Mouse (Mus musculus) thymus, postnatal 0 days (tissue): ENCODE results near the gene Cep41. TPM values are rescaled to one million over a fixed set of nuclear protein-coding genes. Genes with fewer than 3 reads are reported as not detected.

Experiments
- DNase-seq: peaks from one replicate; pipeline ENCODE4 v3.0.0-alpha.2; 2015; ENCODE audit warnings: low spot score
- polyA plus RNA-seq: library from polyadenylated mRNA; unstranded; fragments of >200 nt; fragmentation: Nextera tagmentation; extraction: Ambion mirVana; gene quantifications from 2 replicates; pipeline ENCODE4 v1.2.1, GENCODE M21; 2015

Cep41 gene
- polyA plus RNA-seq, 1 experiment from 2014 or later: 14.1 TPM

DNA sequence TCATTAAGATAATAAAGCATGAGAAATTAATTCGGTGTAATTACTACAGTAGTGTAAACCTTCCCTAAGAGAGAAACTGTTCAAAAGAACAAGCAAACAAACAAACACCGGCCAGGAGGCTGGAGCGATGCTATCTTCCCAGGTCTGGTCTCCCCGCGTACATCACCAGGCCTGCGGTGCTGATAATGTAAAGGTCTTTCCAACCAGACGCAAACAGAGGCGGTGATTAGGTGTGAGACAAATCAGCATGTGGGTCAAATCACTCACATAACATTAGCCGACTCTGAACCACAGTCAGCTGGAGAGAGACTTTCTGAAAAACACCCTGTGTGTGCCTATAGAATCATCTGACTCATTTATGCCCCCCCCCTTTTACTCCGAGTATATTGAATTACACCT lies 17.8 kb upstream of the Cep41 start:
- DNase-seq: no peak

DNA sequence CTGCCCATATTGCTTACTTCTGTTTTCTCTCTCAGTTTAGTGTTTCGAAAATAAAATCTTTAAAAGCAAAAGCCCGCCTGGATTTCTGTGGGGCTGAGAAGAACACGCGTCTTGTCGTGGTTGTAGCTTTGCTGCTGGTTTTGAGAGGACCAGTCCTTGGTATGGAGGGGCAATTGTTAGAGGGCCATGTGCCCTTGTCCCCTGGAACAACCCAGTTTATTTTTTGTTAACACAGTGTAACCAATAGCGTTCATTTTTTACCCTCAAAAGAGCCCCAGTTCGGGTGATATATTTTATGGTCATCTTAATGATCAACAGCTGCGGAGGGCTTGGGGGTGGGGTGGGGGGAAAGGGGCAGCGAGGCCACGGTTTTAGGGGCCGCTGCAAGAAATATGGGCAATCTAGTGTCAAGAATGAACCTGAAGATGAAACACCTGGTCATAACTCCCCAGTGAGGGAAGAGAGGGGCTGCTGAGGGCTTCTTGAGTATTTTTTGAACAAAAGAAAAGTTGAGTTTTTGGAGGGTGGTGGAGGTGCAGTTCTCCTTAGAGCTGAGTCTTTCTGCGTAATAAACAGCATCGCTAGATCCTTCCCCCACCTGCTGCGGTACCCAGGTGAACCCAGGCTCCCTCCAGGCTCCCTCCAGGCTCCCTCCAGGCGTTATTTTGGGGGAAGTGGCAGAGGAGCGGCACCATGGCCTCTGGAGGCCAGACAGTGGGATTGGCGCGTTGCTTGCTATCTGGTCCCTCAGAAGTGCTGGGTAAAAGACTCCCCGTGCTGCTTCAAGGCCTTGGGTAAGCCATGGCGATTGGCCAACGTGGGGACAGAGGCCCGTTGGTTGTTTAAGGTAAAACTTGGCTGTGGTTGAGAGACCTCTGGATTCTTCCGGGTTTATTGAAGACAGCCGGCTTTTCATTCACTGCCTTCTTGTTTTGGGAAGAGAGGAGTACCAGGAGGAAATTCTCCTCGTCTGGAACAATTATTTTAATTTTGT lies 17.1 kb upstream of the Cep41 start:
- DNase-seq: no peak

DNA sequence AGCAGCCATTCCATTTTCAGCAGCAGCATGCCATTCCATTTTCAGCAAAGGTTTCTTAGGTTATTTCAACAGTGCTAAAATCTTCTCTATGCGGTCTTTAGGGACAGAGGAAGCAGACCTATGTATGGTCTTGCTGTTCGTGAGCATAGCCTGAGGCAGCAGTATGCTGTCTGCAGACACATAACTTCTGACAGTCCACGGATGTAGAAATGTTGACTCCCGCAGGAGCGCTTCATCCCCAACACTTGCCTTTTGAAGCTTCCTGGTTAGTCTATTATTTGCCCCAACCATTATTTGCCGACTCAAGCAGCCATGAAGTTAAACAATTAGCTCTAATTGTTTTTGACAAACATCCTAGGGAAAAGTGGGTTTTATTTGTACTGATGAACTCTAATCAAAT lies 15.6 kb upstream of the Cep41 start:
- DNase-seq: no peak

DNA sequence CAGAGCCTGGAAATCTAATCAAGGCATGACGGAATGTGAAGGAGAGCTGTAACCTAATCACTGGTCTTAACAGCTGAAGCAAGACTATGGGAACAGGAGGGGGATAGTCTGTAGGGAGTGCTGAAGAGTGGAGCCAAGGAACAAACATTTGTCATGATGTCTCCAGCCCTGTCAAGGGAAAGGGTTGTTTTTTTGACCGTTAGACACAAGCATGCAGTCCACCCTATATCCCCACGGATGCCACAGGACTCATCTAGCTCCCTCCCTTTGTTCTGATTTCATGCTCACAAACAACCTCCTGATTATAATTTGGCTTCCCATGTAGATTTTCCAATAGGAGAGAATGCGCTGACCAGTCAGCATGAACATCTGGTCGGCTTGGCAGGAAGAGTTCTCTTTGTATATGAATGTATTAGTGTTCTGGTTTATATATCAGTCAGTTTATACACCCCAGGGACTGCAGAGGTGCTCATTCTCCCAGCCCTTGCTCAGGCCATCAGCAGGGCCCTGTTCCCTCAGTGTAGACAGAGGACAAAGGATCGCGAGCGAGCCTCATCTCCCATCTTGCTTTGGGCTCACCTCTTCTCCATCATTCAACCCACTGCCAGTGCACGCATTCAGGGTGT lies 10.5 kb upstream of the Cep41 start:
- no peak for DNase-seq

DNA sequence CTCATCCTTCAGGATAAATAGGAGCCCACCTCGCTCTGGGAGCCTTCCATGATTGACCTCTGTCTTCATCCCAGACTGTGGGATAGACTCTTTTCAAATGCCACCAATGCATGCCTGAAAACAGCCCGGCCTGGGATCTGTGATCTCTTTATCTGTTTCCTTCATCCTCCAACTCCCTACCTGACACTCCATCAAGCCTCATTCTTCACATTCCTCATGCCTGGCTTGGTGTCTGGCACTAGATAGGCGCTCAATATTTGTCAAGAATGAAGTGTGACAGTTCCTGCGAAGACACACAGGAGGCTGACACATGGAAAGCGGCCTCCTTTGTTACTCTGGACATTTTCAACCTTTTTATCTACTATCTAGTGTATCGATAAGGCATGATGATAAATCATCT lies 9.9 kb upstream of the Cep41 start:
- no peak for DNase-seq

DNA sequence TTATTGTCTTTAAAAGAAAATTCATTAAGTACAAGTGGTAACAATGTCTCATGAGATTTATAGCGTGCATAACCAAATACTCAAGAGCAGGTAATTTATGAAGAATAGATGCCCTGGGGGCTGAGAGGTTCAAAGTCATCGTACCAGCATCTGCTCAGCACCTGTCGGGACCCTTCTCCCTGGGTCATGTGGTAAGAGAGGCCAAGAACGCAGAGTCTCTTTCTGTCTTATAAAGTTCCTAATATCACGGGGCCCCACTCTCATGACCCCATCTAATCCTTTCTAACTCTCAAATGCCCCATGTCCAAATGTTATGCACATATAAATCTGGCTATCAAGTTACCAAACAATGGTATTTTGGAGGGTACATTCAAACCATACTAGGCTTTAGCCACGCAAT lies 9.3 kb upstream of the Cep41 start:
- DNase-seq: no peak

DNA sequence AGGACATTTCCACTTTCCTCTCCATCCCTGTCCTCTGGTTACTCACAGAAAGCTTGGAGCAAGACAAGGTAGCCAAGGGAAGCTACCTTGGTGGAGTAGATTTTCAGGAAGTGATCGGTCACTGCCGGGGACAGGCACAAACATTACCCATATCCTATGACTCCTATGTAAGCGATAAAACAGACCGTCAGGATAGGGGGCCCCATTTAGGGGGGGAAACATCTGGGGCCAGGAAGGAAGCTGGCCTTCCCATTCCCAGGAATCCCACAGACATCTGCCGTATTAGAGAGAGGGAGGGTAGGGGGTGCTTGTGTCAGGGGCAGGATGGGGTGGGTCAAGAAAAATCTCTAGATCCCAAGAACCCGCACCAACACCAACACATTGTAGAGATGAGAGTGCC lies 6.6 kb upstream of the Cep41 start:
- DNase-seq: no peak

DNA sequence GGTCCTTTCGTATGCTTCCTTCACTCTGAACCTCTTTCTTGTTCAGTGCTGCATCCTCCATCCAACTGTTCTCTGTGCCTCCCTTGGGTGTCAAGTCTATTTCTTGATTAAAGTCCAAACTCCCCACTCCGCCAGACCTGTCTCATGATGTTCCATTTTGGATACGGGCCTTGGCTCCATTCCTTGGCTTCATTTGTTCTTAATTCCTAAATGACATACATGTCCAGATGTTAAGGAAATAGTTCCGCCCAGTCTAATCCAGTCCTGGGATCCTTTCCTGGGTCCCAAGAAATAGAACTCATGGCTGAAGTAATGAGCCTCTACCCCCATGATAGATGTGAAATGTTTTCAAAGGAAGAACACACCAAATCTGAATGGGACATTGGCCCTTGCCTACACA lies 4.5 kb upstream of the Cep41 start:
- no peak for DNase-seq

DNA sequence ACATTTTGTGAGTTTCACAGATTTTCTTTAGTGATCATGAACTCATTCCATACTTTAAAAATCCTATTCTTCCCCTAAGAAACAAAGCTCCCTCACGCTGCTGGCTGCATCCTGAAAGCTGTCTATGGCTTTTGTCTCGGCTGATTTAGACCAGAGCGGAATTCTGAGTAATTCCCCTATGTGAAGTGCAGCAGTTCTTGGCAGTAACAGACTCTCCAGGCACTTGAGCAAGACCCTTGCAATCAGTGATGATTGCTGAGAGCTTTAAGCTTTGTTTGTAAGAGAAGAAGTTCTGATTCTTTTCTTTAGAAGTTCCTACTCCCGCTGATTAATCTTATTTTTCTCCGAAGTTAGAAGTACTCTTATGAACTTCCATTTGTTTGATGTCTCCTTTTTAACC lies 3.9 kb upstream of the Cep41 start:
- DNase-seq: no peak

DNA sequence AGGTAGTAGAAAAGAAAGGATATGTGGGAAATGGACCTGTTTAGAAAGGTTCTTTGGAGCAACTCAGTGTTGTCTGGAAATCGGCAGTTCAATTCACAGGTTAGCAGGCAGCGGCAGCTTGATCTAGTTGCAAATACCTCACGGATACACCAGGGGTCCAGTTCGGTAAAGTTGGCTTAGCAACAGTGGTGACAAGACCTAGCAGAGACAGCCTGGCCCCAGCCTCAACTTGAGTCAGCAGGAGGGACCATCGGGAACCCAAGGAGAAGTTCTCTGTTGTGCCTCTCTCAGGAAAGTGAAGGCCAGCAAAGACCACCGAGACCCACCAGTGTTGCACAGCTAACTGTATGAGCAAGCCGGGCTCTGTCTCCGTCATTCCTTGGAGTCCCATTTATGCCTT lies 1.6 kb upstream of the Cep41 start:
- no peak for DNase-seq

DNA sequence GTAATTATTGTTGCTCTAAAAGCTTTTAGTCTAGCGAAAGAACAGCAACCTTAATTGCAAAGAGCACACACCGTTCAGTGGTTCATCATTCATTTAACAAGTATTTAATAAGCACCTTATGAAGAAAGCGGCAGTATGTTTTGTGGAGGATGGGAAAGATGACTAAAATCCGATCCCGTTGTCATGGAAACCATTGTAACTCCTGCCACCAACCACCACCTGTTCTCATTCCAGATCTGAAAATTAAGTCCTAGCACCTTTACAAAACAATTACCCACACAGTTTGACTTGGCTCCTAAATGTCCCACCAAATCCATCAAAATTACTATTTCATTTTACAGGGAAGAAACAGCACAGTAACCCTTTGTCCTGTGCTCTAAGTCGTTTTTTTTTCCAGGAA lies 660 bp upstream of the Cep41 start:
- no peak for DNase-seq

DNA sequence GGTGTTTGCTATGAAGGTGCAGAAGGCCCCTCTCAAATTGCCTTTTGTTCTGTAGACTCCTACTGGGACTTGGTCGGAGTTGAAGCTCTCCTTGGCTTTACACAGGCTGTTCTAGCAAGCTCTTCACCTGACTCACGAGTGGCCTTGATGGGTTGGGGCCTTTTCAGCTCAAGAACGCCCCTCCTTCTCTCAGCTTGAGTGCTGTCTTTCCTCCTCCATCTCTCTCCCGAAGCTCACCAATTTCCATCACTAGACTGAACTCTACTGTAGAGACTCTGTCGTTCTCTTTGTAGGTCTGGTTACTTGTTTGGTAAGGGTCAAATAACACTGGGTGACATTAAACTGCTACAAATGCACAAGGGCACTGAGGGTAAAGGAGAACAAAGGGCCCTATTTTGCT lies 723 bp downstream of the Cep41 start:
- DNase-seq: no peak

DNA sequence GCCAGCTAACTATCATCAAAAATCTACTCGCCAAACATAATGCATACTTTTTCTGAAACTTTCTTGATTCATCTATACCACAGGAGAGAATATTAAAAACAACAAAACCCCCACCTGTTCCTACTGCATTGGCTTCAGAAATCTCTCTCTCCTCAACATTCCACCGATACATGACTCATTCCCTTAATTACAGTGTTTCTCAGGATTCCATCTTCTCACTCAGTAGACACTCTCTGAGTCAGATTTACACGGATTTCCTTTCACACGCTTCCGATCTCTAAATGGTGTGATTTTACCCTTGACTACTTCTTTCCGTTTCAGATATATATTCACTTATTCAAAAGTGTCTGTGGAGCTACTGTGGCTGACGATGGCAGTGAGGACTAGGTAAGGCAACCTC lies 6.4 kb downstream of the Cep41 start:
- DNase-seq: no peak

DNA sequence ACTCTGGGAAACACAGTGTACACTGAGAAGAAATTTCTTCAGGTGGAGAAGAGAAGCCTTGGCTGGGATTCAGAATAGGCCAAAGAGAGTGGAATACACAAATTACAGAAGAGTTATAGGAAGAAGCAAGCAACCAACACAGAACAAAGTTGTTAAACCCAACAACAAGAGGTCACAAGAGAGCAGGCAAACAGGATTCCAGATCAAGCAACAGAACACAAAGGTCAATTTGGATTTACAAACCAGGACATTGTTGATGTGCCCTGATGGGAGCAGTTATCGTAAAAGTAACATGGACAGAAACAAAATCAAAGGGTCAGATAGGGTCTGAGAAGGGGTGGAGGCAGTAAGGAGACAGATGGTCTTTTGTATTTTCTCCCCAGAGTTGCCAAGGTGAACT lies 9.0 kb downstream of the Cep41 start:
- DNase-seq: no peak

DNA sequence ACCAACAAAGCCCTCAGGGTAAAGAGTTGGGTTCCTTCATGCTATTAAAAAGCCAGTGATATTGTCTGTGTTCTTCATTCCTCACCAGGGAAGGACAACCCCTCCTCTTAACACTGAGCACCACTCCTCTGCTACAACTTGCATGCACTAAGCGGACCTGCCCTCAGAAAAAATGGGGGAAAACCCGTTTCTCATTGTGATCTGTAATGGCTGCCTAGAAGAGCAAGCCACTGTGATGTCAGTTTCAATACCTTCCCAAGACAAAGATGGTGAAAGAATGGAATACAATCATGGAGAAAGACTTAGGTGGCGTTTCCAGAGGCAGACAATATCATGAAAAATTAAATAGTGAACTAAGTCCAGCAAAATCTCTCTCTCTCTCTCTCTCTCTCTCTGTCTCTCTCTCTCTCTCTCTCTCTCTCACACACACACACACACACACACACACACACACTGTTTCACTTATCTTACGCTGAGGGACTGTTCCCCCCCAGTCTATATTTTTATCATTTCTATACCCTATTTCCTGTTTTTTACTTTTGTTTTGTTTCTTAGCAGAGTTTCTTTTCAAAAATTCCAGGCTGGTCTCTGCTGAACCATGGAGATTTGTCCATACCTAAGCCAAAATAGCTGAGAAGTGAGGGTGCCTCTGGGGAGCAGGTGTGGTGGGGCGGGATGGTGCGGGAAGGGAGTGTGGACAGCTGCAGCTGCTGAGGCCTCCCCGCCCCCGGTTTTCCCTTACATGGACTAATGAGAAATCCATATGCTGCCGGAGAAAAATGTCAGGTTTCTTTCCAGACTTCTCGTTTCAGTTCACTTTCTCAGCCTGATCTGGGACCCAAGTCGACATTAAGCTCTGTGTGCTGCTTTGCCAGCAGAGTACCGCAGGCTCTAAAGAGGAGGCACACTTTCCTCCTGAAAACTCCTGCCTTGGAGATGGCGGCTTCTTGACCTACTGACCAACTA lies 11.3 kb downstream of the Cep41 start:
- no peak for DNase-seq

DNA sequence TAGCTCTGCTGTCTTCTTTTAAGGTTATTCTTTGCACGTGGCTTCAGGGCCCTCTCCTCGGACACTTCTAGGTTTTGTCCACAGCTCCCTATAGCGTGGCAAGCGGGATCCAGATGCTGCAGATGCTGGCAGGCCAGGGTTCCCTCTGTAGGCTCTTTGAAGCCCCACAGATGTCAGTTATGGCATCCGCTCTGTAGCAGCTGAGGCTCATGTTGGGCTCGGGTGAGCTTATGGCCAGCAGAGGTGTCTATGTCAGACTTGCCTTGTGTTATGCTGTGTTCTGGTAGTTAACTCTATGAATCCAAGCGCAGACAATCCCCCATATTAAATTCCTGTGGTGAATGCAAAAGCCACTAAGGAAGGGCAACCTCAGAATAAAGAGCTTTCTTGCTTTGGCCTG lies 13.1 kb downstream of the Cep41 start:
- no peak for DNase-seq

DNA sequence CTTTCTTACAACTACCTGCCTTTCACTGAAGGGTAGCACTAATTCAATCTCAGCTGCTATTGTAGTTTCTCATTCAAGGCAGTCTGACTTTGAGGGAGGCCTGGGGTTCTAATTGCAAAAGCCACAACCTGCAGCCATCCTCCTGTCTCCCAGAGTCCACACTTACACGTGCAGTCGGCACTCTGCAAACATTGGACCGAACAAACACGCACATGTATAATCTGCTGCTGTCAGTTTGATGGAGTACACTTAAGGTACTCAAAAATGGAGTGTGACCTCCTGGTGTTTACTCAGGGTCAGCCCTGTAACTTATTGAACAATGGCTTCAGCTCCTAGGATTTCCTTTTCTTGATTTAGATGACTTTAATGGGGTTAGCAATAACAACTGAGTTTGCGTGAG lies 14.0 kb downstream of the Cep41 start:
- no peak for DNase-seq

DNA sequence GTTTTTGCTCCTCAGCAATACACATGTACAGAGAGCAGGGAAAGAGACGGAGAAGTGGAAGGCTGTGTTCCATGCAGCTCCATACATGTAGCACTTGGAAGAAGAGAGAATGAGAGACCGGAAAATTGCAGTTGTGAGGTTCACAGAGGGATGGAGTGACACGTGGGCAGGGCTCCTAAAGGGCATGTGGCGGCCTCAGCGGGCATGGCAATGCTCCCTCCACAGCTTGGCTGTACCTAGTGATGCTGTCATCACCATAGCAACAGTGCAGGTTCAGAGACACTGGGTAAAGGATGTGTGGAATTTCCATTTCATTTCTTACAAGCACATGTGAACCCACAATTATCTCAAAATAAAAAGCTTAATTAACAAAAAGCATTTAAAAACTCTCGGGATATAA lies 15.1 kb downstream of the Cep41 start:
- DNase-seq: no peak

DNA sequence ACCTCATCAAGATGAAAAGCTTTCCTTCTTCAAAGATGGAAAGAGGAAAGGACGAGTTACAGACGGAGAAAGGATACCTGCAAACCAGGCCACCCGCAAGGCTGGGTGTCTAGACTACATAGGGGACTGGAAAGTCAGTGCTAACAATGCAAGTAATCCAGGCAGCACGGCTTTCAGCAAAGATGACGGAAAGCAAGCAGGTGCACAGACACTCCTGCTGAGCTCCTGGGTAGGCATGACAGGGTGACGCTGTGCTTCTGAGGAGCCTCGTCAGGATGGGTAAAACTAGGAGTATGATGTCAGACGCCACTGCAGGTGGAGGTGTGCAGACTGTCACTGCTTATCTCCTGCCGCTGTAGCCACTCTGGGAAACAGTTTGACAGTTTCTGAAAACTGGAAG lies 16.0 kb downstream of the Cep41 start:
- DNase-seq: no peak

DNA sequence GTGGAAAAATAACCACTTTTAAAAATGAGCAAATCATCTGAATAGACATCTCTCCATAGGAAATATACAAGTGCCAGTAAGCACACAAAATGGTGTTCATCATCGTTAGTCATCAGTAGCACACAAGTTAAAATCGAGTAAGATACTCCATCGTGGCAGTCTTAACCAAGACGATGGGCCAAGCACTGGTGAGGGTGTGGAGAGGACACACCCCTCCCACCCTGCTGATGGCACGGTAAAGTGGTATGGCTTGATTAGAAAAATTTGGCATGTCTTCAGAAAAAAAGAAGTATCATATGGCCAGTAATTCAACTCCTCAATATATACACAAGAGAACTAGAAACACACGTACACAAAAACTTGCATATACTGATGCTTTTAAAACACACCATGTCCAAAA lies 17.0 kb downstream of the Cep41 start:
- DNase-seq: no peak

DNA sequence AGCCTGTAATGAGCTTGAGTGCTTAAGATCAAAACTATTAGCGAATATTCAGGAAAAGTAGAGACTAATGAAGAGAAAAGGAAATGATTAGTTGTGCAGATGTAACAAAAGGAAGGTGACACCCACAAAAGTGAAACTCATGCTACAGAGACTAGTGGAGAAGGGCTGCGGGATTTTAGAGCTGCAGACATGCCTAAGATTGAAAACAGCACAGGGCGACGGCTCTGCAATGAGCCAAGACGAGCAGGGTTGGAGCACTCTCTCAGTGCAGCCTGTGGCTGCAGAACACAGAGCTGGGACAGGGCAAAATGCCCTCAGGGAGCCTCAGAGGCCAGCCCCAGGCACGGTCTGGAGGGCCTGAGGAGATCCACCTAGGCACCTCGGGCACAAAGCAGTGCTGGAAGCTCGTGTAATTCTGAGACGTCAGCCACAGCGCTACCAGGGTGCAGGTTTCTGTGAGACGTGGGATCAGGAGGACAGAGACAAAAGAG lies 18.2 kb downstream of the Cep41 start:
- DNase-seq: no peak
